In the genomic region with DNA sequence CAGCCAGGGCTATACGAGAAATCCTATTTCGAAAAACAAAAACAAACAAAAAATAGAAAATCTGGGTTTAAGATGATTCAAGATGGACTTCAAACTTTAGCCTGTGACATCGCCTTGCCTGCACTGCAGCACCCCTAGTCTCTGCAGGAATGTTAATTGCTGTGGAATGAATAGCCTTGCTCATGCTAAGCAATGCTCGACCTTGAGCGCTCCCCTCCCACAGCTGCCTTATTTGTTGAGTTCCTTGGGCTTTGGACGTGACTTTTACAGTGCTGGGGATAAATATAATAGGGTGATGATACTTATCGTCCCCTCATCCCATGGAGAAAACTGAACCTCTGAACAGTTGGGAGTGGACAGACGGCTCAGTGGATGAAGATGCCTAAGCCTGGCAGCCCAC, we compare ENCODE assay signal across 1 mouse cellular context.
TF ChIP-seq lines count a peak whose summit lies in the region.

No protein-coding gene starts in this region.

TF ChIP-seq in ES-E14, 5 proteins besides CTCF, POLR2A, EP300 and RAD21 (continued from another document):
- peak; percentile 80 for TF ChIP-seq CHD2 (IDR thresholded peaks at IDR 0.05; ENCODE audit: low read depth, low read length)
